Mouse (Mus musculus) gonadal fat pad, adult 2 months (tissue): ENCODE data around the gene Cfap221. TPM values are rescaled to one million over a fixed set of nuclear protein-coding genes. Genes with fewer than 3 reads are reported as not detected.

Source experiments
- DNase-seq: peaks from one replicate; pipeline ENCODE4 v3.0.0-alpha.2; 2012; ENCODE audit warnings: low read depth
- polyA plus RNA-seq: library from polyadenylated mRNA; depleted of rRNA; stranded (reverse); fragments of >200 nt; gene quantifications from 2 replicates; pipeline ENCODE4 v1.2.3, GENCODE M21; 2012; rRNA removed

The Cfap221 gene
- polyA plus RNA-seq: 0.27 and 0.30 TPM in 2 replicates

DNA sequence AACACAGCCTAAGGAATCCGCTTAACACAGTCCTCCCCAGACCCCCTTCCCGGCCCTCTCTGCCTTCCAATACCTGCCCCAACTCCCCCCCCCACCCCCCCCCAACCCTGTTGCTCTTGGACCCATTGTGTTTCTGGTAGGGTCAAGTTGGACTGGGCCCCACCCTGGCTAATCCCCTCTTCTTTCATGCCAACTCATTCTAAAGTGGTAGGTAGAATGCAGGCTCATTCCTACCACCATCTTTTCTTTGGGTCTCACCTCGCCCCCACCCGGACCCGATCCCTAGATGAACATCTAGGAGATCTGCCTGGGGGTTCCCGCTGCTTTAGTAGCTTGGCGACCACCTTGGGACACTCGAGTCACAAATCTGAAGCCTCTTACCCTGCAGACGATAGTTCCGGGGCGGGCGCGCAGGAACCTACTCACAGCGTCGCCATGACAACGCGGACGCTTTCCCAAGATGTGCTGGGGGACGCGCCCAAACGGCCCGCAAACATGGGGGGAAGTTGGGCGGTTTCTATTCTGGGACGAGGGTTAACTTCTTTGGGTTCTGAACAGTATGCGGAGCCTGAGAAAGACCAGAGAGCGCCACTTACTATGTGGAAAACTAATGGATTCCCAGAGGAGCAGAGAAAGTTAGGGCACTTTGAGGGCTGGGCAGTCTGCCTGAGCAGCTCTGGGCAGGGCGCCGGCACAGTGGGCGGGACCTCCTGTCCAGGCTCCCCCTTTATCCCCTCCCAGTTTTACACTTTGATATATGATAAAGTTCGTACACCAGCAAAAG is at the start of gene Cfap221:
TSS of gene Cfap221 (minus strand) at position 437 of the 784 bp plus-strand sequence.
- DNase-seq: no peak

- DNase-seq: no peak
Measured at GRCm38 (mm10) chr1:120044584-120044983, 47.5 kb upstream of the Cfap221 start.

- DNase-seq: no peak
Measured at GRCm38 (mm10) chr1:120042421-120042820, 45.4 kb upstream of the Cfap221 start.

DNA sequence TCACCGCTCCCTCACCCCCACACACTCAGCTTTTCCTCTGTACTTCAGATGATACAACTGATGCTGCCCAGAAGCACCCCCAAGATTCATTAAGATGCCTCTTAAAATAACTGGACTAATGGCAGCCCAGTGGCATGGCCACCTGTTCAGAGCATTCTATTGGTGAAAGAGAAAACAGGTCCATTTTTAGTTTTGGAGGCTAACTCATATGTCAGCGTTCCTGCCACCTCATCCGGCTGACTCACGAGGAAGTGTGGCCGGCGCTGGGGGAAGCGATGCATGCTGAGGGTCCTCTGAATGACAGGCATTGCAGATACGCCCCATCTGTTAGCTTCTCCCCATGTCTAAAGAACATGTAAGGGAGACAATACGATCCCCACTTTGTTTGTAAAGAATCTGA is 41.6 kb upstream of the Cfap221 start:
- DNase-seq: no peak

DNA sequence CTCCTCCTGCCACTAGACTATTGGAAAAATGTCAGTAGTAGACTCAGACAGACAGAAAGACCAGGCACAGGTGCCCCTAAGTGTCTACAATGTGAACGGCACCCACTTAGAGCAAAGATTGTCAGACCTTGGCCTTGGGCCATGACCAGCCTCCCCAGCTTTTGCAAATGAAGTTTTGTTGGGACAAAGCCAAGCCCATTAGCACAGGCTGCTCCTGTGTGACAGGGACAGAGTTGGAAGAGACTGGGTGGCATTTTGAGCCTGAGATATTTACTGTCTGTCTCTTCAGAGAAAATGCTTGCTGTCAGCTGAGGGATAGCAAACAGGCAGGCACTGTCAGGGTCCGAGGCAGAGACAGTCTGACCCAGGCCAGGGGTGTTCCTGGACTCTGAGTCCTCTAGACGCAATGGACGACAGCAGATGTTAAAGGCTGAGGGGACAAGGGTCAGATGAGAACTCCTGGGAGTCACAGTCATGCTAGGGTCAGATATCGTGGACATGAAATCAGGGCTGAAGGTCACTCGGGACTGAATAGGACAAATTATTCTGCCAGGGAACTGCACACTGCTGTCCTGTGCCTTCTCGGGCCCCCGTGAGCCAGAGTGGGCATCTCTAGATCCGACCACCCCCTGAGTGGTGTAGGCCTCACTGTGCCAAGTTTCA is 40.1 kb upstream of the Cfap221 start:
- no peak for DNase-seq

- no peak for DNase-seq
Measured at GRCm38 (mm10) chr1:120035456-120036034, 38.5 kb upstream of the Cfap221 start.

GRCm38 (mm10) chr1:120034793-120035192 is 37.8 kb upstream of the Cfap221 start:
- no peak for DNase-seq

DNA sequence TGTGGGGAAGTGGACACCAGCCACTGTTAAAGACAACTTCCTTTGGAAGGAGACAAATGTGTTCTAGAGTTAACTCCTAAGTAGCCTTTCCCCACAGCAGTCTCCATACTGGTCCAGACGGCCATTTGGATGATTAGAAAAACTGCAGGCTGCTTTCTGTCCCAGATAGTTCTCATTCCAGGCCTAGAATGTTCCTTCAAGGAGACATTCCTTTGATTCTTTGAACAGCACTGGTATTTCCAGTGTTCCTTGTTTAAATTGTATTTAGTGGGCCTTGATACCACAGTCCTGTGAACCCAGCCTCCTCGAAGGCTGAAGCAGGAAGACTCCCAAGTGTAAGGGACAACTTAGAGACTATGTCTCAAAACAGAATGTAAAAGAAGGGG is 36.4 kb upstream of the Cfap221 start:
- DNase-seq: no peak

- no peak for DNase-seq
Measured at GRCm38 (mm10) chr1:120032804-120033468, 35.9 kb upstream of the Cfap221 start.

DNA sequence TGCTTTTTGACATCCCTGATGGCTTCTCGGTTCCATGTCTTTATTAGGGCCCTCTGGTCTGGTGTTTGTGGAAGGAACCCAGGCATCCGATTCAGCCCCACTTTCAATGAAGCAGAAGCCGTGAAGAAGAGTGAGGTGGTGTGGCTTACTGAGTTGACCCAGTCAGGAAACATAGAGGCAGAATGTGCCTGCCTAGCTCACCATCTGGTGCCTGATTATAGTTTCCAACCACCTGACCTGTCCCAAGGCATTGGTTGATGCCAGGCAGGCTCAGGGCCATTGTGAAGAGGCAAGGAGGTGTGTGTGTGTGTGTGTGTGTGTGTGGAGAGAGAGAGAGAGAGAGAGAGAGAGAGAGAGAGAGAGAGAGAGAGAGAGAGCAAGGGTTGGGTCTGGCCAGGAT is 33.4 kb upstream of the Cfap221 start:
- no peak for DNase-seq

DNA sequence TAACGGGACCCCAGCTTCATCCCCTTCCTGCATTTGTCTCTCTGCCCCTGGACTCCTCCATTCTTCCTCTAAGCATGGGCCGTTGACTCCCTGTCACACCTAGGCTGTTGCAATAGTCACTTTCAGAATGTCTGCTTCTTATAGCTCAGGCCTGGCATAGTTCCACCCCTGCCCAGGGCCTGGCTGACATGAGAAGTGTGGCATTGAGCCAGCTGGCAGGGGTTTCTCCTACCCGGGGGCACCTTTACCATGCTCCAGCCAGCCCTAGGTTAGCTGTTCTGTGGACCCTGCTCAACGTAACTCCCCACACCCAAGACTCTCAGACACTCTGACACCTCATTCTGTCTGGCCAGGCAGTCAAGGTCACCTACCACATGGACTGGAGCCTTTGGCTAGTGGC is 30.7 kb upstream of the Cfap221 start:
- DNase-seq: no peak

DNA sequence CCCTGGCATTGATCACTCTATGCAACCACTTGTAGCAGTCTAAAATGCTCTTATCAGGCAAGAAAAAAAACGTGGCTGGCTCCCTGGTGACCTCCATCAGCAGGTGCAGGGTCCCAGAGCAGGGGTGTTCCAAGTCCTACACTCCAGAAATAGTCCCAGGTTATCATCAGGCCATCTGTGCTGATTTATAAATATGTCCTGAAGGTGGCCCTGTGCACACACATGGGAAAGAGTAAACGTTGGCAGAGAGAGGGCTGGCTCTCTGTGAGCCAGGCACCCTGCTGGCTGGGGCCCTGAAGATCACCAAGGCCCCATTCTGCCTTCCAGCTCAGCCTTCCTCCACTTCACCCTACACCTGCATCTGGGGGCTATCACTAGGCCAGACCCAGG is 28.0 kb upstream of the Cfap221 start:
- DNase-seq: no peak

DNA sequence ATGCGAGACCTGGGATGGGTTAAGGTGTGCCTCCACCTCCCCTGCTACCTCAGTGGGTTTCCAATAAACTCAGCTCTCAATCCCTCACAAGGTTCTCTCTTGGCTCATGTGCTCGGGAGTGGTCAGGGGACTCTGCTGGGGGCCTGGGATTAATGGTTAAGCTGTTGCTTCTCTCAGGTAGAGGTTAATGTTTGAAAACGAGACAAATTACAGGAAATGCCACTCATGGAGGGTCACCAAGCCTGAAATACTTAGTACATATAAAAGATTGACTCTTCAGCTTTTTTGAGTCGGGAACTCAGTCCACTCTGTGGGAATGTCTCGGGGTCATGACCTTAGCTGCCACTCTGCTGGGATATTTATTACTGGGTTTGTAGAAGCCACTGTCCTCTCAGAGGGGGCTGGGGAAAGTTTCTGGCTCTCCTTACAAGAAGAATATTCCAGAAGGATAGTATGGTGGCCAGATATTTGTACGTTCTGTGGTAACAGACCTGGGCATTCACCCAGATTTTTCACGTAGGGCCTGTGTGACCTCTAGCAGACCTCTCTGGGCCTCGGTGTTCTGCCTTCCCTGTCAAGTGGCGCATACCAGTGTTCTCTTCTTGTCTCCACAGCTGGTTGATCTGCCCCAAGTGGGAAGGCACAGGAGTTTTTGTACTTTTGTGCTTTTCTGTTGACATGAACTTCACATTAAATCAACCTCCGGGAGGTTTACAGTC is 27.5 kb upstream of the Cfap221 start:
- no peak for DNase-seq

- no peak for DNase-seq
Measured at GRCm38 (mm10) chr1:120021951-120022350, 24.9 kb upstream of the Cfap221 start.

GRCm38 (mm10) chr1:120020322-120020897 is 23.4 kb upstream of the Cfap221 start:
- DNase-seq: no peak

DNA sequence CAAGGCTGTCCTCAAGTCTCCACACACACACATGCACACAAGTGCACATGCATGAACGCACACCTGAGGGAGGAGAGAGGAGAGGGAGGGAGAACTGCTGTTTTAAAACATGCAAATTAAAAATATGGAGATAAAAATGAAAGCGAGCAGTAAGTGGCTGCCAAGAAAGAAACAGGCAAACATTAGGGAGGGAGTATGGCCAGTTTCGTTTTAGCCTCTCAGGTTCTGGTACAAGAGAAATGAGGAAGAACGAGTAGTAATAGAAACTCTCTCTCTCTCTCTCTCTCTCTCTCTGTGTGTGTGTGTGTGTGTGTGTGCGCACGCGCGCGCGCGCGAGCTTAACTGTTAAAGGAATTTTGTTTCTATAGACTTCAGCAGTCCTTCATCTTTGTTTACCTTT is 22.4 kb upstream of the Cfap221 start:
- DNase-seq: no peak

DNA sequence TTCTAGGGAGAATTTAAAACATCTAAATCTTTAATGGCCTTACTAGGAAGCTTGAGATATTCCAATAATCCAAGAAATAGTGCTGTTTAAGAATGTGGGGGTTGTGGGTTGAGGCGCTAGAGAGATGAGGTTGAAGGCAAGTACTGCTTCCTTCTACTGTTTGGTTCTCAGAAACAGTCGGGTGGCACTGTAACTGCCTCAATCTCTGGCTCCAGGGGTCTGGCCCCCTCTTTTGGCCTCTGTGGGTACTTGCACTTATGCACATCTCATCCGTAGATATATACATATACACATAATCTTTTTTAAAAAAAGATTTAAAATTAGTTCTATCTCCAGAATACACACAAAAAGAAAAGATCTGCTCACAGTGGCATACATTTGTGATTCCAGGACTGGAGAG is 21.9 kb upstream of the Cfap221 start:
- no peak for DNase-seq

DNA sequence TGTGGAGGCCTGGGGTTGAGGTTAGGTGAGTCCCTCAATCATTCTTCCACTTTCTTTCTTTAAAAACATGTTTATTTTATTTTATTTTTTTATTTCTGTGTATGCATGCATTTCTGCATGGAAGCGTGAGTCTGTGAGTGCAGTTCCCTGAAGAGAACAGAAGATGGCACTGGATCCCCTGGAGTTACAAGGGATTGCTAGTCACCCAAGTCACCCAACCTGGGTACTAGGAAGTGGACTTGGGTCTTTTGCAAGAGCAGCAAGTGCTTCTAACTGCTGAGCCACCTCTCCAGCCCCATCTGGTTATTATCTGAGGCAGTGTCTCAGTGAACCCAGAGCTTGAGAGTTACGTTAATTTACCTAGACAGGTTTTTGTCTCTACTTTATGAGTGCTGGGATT is 19.2 kb upstream of the Cfap221 start:
- no peak for DNase-seq

GRCm38 (mm10) chr1:120013111-120013510 is 16.1 kb upstream of the Cfap221 start:
- DNase-seq: no peak

DNA sequence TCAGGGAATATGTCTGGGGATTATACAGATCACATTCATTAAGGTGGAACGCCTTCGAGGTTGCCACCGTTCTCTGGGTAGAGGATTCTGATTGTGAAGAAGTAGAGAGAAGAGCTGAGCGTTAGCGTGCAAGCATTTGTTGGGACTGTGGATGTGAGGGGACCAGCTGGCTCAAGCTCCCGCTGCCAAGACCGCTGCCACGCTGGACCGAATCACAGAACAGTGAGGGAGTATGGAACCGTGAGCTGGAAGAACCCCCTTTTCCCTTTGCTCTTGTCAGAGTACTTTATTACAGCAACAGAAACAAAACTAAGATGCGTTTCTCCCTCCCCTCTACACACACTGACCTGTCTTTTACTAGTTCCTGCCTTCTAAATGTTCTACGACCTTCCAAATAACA is 15.6 kb upstream of the Cfap221 start:
- no peak for DNase-seq

DNA sequence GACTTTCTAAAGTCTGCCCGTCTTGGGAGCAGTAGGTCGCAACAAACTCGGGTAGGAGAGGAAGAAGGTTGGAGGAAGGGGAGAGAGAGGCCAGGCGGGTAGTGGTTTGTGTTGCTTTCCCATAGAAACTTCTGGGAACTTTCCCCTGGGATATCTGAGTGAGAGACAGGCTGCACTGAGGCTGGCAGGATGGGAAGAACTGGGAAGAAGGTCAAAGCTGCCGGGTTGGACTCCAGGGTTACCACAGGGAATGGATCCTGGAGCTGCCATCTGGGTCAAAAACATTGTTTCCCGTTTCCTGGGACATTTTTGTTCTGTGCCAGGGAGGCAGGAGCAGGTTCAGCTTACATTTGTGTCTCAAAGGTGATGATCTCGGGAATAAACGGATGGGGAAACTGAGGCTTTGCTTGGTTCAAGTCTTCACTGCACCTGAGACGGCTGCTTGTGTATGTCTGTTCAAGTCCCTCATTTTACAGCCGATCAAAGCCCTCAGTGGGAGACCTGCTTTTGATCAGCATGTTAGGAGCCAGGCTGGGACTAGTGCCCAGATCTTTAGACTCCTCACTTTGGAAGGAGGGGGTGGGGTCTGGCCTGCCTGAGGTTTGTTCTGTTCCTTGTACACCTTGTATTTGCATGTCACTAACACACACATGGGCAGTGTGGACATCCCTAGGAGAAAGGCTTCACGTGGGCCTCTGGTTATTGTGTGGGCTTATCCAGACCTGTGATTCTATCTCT is 11.0 kb upstream of the Cfap221 start:
- DNase-seq: no peak
